Mouse (Mus musculus): ENCODE results near the gene Arl11. TPM values are rescaled to one million over a fixed set of nuclear protein-coding genes. Genes with fewer than 3 reads are reported as not detected.
A peak's percentile ranks its signal among the peaks of the same experiment; 100 is the strongest.

The Arl11 gene
- 5.2 and 11.0 TPM in 2 replicates for total RNA-seq (2017)

GRCm38 (mm10) chr14:61309593-61309992 lies at the start of gene Arl11:
Arl11 (plus strand) TSS chr14:61309753.
- ATAC-seq (replicated peaks; ENCODE audit: low read depth, poor library complexity, severe bottlenecking), result peak; percentile 93

GRCm38 (mm10) chr14:61267908-61268475 lies 41.6 kb upstream of the Arl11 start:
- no peak for ATAC-seq (replicated peaks; ENCODE audit: low read depth, poor library complexity, severe bottlenecking)

GRCm38 (mm10) chr14:61274414-61275198 lies 34.9 kb upstream of the Arl11 start:
- 0 out of 2 replicates have a peak, but pooled peaks have one; percentile 19 for ATAC-seq (replicated peaks; ENCODE audit: low read depth, poor library complexity, severe bottlenecking)

GRCm38 (mm10) chr14:61277285-61277684 lies 32.3 kb upstream of the Arl11 start:
- 0 out of 2 replicates have a peak, but pooled peaks have one; percentile 36 for ATAC-seq (replicated peaks; ENCODE audit: low read depth, poor library complexity, severe bottlenecking)

GRCm38 (mm10) chr14:61278676-61279300 lies 30.8 kb upstream of the Arl11 start:
- ATAC-seq (replicated peaks; ENCODE audit: low read depth, poor library complexity, severe bottlenecking), result no peak

GRCm38 (mm10) chr14:61288606-61289286 lies 20.8 kb upstream of the Arl11 start:
- ATAC-seq (replicated peaks; ENCODE audit: low read depth, poor library complexity, severe bottlenecking), result peak; percentile 88

GRCm38 (mm10) chr14:61290664-61291063 lies 18.9 kb upstream of the Arl11 start:
- no peak for ATAC-seq (replicated peaks; ENCODE audit: low read depth, poor library complexity, severe bottlenecking)

GRCm38 (mm10) chr14:61293884-61294737 lies 15.4 kb upstream of the Arl11 start:
- peak; percentile 89 for ATAC-seq (replicated peaks; ENCODE audit: low read depth, poor library complexity, severe bottlenecking)

- ATAC-seq (replicated peaks; ENCODE audit: low read depth, poor library complexity, severe bottlenecking), result peak; percentile 71
Observed at GRCm38 (mm10) chr14:61294738-61295079, 14.8 kb upstream of the Arl11 start.

GRCm38 (mm10) chr14:61299810-61300209 lies 9.7 kb upstream of the Arl11 start:
- no peak for ATAC-seq (replicated peaks; ENCODE audit: low read depth, poor library complexity, severe bottlenecking)

- peak; percentile 69 for ATAC-seq (replicated peaks; ENCODE audit: low read depth, poor library complexity, severe bottlenecking)
Observed at GRCm38 (mm10) chr14:61301323-61301722, 8.2 kb upstream of the Arl11 start.

GRCm38 (mm10) chr14:61302428-61302827 lies 7.1 kb upstream of the Arl11 start:
- no peak for ATAC-seq (replicated peaks; ENCODE audit: low read depth, poor library complexity, severe bottlenecking)

GRCm38 (mm10) chr14:61303969-61304609 lies 5.5 kb upstream of the Arl11 start:
- ATAC-seq (replicated peaks; ENCODE audit: low read depth, poor library complexity, severe bottlenecking), result no peak

GRCm38 (mm10) chr14:61310036-61310772 lies 651 bp downstream of the Arl11 start:
- peak; percentile 26; the same call in 1 of the 2 replicates for ATAC-seq (replicated peaks; ENCODE audit: low read depth, poor library complexity, severe bottlenecking)

- 0 out of 2 replicates have a peak, but pooled peaks have one; percentile 6 for ATAC-seq (replicated peaks; ENCODE audit: low read depth, poor library complexity, severe bottlenecking)
Observed at GRCm38 (mm10) chr14:61310963-61311362, 1.4 kb downstream of the Arl11 start.

GRCm38 (mm10) chr14:61316861-61317260 lies 7.3 kb downstream of the Arl11 start:
- peak; percentile 83 for ATAC-seq (replicated peaks; ENCODE audit: low read depth, poor library complexity, severe bottlenecking)

GRCm38 (mm10) chr14:61320765-61321164 lies 11.2 kb downstream of the Arl11 start:
- 0 out of 2 replicates have a peak, but pooled peaks have one; percentile 25 for ATAC-seq (replicated peaks; ENCODE audit: low read depth, poor library complexity, severe bottlenecking)

GRCm38 (mm10) chr14:61321200-61321599 lies 11.6 kb downstream of the Arl11 start:
- no peak for ATAC-seq (replicated peaks; ENCODE audit: low read depth, poor library complexity, severe bottlenecking)

Measured in common myeloid progenitor, adult 5-6 weeks (primary cell).